Mouse (Mus musculus) stomach, postnatal 0 days (tissue): ENCODE data around the gene Pnn. TPM values are rescaled to one million over a fixed set of nuclear protein-coding genes. Genes with fewer than 3 reads are reported as not detected.
A peak's percentile ranks its signal among the peaks of the same experiment; 100 is the strongest.

Source experiments
- ATAC-seq: fragments of 200-750 bp; cut with Nextera tagmentation; 2 replicates; pipeline ENCODE4 v1.8.0; 2017; ENCODE audit not compliant: low FRiP score, low TSS enrichment
- DNase-seq: peaks from one replicate; pipeline ENCODE4 v3.0.0-alpha.2; 2016; ENCODE audit warnings: low spot score
- H3K27ac ChIP-seq: fragments of 300-500 bp; sonication (generic); replicated peaks from 2 replicates; pipeline ENCODE4 v1.5.1; 2014; ENCODE audit warnings: mild to moderate bottlenecking, control low read depth
- H3K27me3 ChIP-seq: fragments of 300-500 bp; sonication (generic); 2 replicates; pipeline ENCODE4 v1.6.1; 2014; ENCODE audit warnings: low read length; ENCODE audit not compliant: control insufficient read depth, insufficient read depth
- H3K36me3 ChIP-seq: fragments of 300-500 bp; sonication (generic); 2 replicates; pipeline ENCODE4 v1.6.1; 2014; ENCODE audit warnings: low read length, mixed read lengths; ENCODE audit not compliant: control insufficient read depth, insufficient read depth
- H3K4me1 ChIP-seq: fragments of 300-500 bp; sonication (generic); replicated peaks from 2 replicates; pipeline ENCODE4 v1.6.1; 2014; ENCODE audit warnings: antibody characterized with exemption; ENCODE audit not compliant: control insufficient read depth, insufficient read depth
- H3K4me2 ChIP-seq: fragments of 300-500 bp; sonication (generic); replicated peaks from 2 replicates; pipeline ENCODE4 v1.6.1; 2014; ENCODE audit warnings: low read depth, mild to moderate bottlenecking, control low read depth, moderate library complexity
- H3K4me3 ChIP-seq: fragments of 300-500 bp; sonication (generic); 2 replicates; pipeline ENCODE4 v1.5.1; 2014; ENCODE audit warnings: low read depth, low read length, control low read depth
- H3K9ac ChIP-seq: fragments of 300-500 bp; sonication (generic); 2 replicates; pipeline ENCODE4 v1.6.1; 2014; ENCODE audit warnings: mild to moderate bottlenecking, low read length, control low read depth, mixed read lengths
- H3K9me3 ChIP-seq: fragments of 300-500 bp; sonication (generic); 2 replicates; pipeline ENCODE4 v1.6.1; 2016; ENCODE audit warnings: low read length; ENCODE audit not compliant: control insufficient read depth
- CTCF ChIP-seq: IDR thresholded peaks from 2 replicates; pipeline ENCODE4 v1.5.1; 2016; ENCODE audit warnings: antibody characterized with exemption, low read depth, mild to moderate bottlenecking, moderate library complexity
- EP300 ChIP-seq: optimal IDR thresholded peaks from 2 replicates; pipeline ENCODE3; 2016; ENCODE audit warnings: antibody characterized with exemption
- WGBS: fragments of 180-500 bp; shearing (Covaris S2); extraction: QIAGEN DNeasy Blood & Tissue Kit; methylation state at CpG from one replicate; pipeline ENCODE4 v1.1.7; 2014; 5-methylcytosine and 5-hydroxymethylcytosine counted together
- polyA plus RNA-seq: library from polyadenylated mRNA; unstranded; fragments of >200 nt; fragmentation: Nextera tagmentation; extraction: Ambion mirVana; gene quantifications from 2 replicates; pipeline ENCODE4 v1.2.1, GENCODE M21; 2015

Gene Pnn
- polyA plus RNA-seq, 1 experiment from 2014 or later, result 39.2 TPM

GRCm38 (mm10) chr12:59039971-59040844 lies 26.5 kb upstream of the Pnn start:
- 14% methylated on average over 23 of the region's 23 CpGs for WGBS

GRCm38 (mm10) chr12:59040851-59041250 lies 25.8 kb upstream of the Pnn start:
- Histone ChIP-seq H3K9me3 (no peaks in the 10 kb centered on the region), H3K4me1 (no peaks in the 10 kb centered on the region), H3K4me2 (no peak overlapping the region), H3K9ac (no peak overlapping the region), H3K36me3 (peaks cover 5% of the 10 kb centered on the region; the same call in 1 of the 2 replicates), H3K27ac (peak overlapping the region; percentile 93), H3K4me3 (no peak overlapping the region), H3K27me3 (no peaks in the 10 kb centered on the region)
- ATAC-seq (peak; percentile 33; the same call in 1 of the 2 replicates), DNase-seq (no peak)
- WGBS, result 39% methylated on average over 7 of the region's 7 CpGs
- TF ChIP-seq CTCF, result no peak
- no peak for TF ChIP-seq EP300

More at GRCm38 (mm10) chr12:59039971-59040844, 26.5 kb upstream of the Pnn start:
- 0 out of 2 replicates have a peak overlapping the region, but pooled peaks have one; percentile 48 for H3K9ac ChIP-seq
- H3K4me3 ChIP-seq, result no peak overlapping the region
- TF ChIP-seq CTCF (no peak), EP300 (no peak)
- peak overlapping the region; percentile 93 for H3K27ac ChIP-seq
- peak; percentile 90 for ATAC-seq
- H3K4me2 ChIP-seq, result peak overlapping the region; percentile 41
- H3K4me1 ChIP-seq, result no peaks in the 10 kb centered on the region
- no peaks in the 10 kb centered on the region for H3K27me3 ChIP-seq
- peak; percentile 78 for DNase-seq
- no peaks in the 10 kb centered on the region for H3K9me3 ChIP-seq
- peaks cover 5% of the 10 kb centered on the region; the same call in 1 of the 2 replicates for H3K36me3 ChIP-seq

- WGBS, result 89% methylated on average over 3 of the region's 3 CpGs
- no peaks in the 10 kb centered on the region for H3K9me3 ChIP-seq
These were observed 14.2 kb upstream of the Pnn start for GRCm38 (mm10) chr12:59052470-59052869.

GRCm38 (mm10) chr12:59053166-59053565 lies 13.5 kb upstream of the Pnn start:
- TF ChIP-seq CTCF, result no peak
- TF ChIP-seq EP300, result no peak
- Histone ChIP-seq H3K9ac (no peak overlapping the region), H3K4me1 (no peaks in the 10 kb centered on the region), H3K4me2 (no peak overlapping the region), H3K9me3 (no peaks in the 10 kb centered on the region), H3K27me3 (no peaks in the 10 kb centered on the region), H3K36me3 (no peaks in the 10 kb centered on the region; the same call in 1 of the 2 replicates), H3K4me3 (no peak overlapping the region), H3K27ac (no peak overlapping the region)
- DNase-seq, result no peak
- ATAC-seq, result no peak
- WGBS, result 88% methylated on average over 5 of the region's 5 CpGs

More at GRCm38 (mm10) chr12:59052470-59052869, 14.2 kb upstream of the Pnn start:
- DNase-seq (no peak), ATAC-seq (no peak)
- Histone ChIP-seq H3K36me3 (no peaks in the 10 kb centered on the region; the same call in 1 of the 2 replicates), H3K27ac (no peak overlapping the region), H3K4me3 (no peak overlapping the region), H3K4me1 (no peaks in the 10 kb centered on the region), H3K27me3 (no peaks in the 10 kb centered on the region), H3K4me2 (no peak overlapping the region), H3K9ac (no peak overlapping the region)
- no peak for TF ChIP-seq EP300
- TF ChIP-seq CTCF, result no peak

GRCm38 (mm10) chr12:59053976-59054375 lies 12.7 kb upstream of the Pnn start:
- Histone ChIP-seq H3K4me1 (no peaks in the 10 kb centered on the region), H3K9me3 (no peaks in the 10 kb centered on the region), H3K4me2 (no peak overlapping the region), H3K27me3 (no peaks in the 10 kb centered on the region), H3K9ac (no peak overlapping the region), H3K27ac (no peak overlapping the region), H3K36me3 (no peaks in the 10 kb centered on the region; the same call in 1 of the 2 replicates), H3K4me3 (no peak overlapping the region)
- no peak for TF ChIP-seq EP300
- no peak for TF ChIP-seq CTCF
- ATAC-seq, result no peak
- DNase-seq, result no peak
